Mouse (Mus musculus) stomach, embryonic 14.5 days (tissue): ENCODE data around the gene Pwwp2b. TPM values are rescaled to one million over a fixed set of nuclear protein-coding genes. Genes with fewer than 3 reads are reported as not detected.

Experiments
- ATAC-seq: fragments of 200-750 bp; cut with Nextera tagmentation; 2 replicates; pipeline ENCODE4 v1.8.0; 2017; ENCODE audit warnings: low read depth, moderate TSS enrichment; ENCODE audit not compliant: insufficient number of reproducible peaks, insufficient read depth, low FRiP score
- H3K27ac ChIP-seq: fragments of 300-500 bp; sonication (generic); 2 replicates; pipeline ENCODE4 v1.5.1; 2014; ENCODE audit warnings: mild to moderate bottlenecking, low read length, moderate library complexity, mixed read lengths
- H3K27me3 ChIP-seq: fragments of 300-500 bp; sonication (generic); 2 replicates; pipeline ENCODE4 v1.6.1; 2014; ENCODE audit warnings: low read length, control low read depth, mixed read lengths; ENCODE audit not compliant: control insufficient read depth, insufficient read depth
- H3K36me3 ChIP-seq: fragments of 300-500 bp; sonication (generic); 2 replicates; pipeline ENCODE4 v1.6.1; 2014; ENCODE audit warnings: mild to moderate bottlenecking, control low read depth, low read length, moderate library complexity, mixed read lengths; ENCODE audit not compliant: control insufficient read depth, insufficient read depth
- H3K4me1 ChIP-seq: fragments of 300-500 bp; sonication (generic); 2 replicates; pipeline ENCODE4 v1.6.1; 2014; ENCODE audit warnings: low read length, control low read depth, mixed read lengths; ENCODE audit not compliant: control insufficient read depth, insufficient read depth
- H3K4me2 ChIP-seq: fragments of 300-500 bp; sonication (generic); replicated peaks from 2 replicates; pipeline ENCODE4 v1.6.1; 2014; ENCODE audit warnings: low read depth, low read length, control low read depth
- H3K4me3 ChIP-seq: fragments of 300-500 bp; sonication (generic); 2 replicates; pipeline ENCODE4 v1.5.1; 2014; ENCODE audit warnings: low read depth, low read length, control low read depth
- H3K9ac ChIP-seq: fragments of 300-500 bp; sonication (generic); replicated peaks from 2 replicates; pipeline ENCODE4 v1.6.1; 2014; ENCODE audit warnings: low read depth, mild to moderate bottlenecking, control low read depth, low read length, moderate library complexity, mixed read lengths
- H3K9me3 ChIP-seq: fragments of 300-500 bp; sonication (generic); 2 replicates; pipeline ENCODE4 v1.6.1; 2016; ENCODE audit warnings: low read depth, low read length, control low read depth; ENCODE audit not compliant: control insufficient read depth
- WGBS: fragments of 180-500 bp; shearing (Covaris S2); extraction: QIAGEN DNeasy Blood & Tissue Kit; methylation state at CpG from one replicate; pipeline ENCODE4 v1.1.7; 2014; 5-methylcytosine and 5-hydroxymethylcytosine counted together
- polyA plus RNA-seq: library from polyadenylated mRNA; unstranded; fragments of >200 nt; fragmentation: Nextera tagmentation; extraction: Ambion mirVana; gene quantifications from 2 replicates; pipeline ENCODE4 v1.2.1, GENCODE M21; 2014

Pwwp2b gene
- polyA plus RNA-seq, result 16.1 and 17.0 TPM in 2 replicates

DNA sequence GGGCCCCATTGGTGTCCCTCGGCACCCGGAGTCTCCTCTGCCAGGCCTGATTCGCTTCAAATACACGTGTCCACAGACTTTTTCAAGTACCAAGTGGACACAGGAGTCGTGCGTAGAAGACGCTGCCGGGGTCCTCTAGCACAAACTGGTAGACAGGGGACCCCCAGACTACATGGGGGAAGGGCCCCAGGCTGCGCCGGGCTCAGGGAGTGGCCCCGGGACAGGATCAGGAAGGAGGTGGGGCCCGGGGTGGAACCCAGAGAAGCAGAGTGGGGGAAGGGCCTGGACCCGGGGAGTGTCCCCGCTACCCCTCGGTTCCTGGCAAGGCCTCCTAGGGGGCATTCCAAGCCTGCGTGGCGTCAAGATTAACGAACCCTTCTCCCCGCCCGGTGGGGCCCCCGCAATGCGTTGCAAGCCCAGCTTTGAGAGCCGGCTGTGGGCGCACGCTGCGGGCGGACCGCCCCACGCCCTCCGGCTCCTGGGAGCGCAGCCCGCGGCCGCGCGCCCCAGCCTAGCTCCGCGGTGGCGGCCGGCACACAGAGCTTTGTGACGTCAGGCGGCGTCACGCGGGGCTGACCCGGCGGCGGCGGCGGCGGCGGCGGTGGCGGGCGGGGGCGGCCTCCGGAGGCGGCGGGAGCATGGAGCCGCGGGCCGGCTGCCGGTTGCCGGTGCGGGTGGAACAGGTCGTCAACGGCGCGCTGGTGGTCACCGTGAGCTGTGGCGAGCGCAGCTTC is at the start of gene Pwwp2b:
TSS of gene Pwwp2b (plus strand) at position 602 of the 734 bp plus-strand sequence.
- H3K36me3 ChIP-seq, result no peaks in the 10 kb centered on the region
- H3K4me2 ChIP-seq, result peak within 1 kb of the TSS; percentile 90
- peak within 1 kb of the TSS; percentile 76 for H3K4me3 ChIP-seq
- WGBS, result under 1% methylated on average over 65 of the region's 72 CpGs
- H3K27ac ChIP-seq, result peak within 1 kb of the TSS; percentile 86
- H3K9ac ChIP-seq, result peak within 1 kb of the TSS; percentile 77
- H3K9me3 ChIP-seq, result no peaks in the 10 kb centered on the region
- H3K4me1 ChIP-seq, result peaks cover 60% of the 10 kb centered on the region
- ATAC-seq, result peak; percentile 73
- no peaks in the 10 kb centered on the region for H3K27me3 ChIP-seq

DNA sequence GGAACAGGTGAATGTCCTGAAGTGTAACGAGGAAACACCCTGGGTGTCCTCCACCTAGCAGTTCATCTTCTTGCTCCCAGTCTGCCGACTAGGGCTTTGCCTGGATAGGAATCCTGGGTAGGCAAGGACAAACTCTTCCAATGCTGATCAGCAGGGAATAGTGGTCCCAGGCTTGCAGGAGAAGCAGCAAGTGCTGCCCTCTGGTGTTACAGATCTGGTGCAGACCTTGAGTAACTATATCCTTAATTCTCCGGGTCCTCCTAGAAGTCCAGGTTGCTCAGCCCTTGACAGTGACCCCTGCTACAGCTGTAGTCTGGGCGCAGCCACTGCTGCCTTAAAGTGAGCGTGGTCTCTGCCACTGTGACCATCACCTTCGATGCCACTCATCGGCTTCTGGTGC is 48.2 kb upstream of the Pwwp2b start:
- Histone ChIP-seq H3K9me3 (no peaks in the 10 kb centered on the region), H3K4me1 (no peaks in the 10 kb centered on the region), H3K27me3 (no peaks in the 10 kb centered on the region), H3K4me2 (no peak overlapping the region), H3K4me3 (no peak overlapping the region), H3K36me3 (no peaks in the 10 kb centered on the region), H3K9ac (no peak overlapping the region), H3K27ac (no peak overlapping the region)
- WGBS, result 33% methylated on average over 7 of the region's 7 CpGs
- no peak for ATAC-seq

- no peaks in the 10 kb centered on the region for H3K36me3 ChIP-seq
- no peaks in the 10 kb centered on the region for H3K4me1 ChIP-seq
- no peaks in the 10 kb centered on the region for H3K27me3 ChIP-seq
- no peak overlapping the region for H3K27ac ChIP-seq
- 47% methylated on average over 6 of the region's 6 CpGs for WGBS
- no peak overlapping the region for H3K4me2 ChIP-seq
- no peak overlapping the region for H3K9ac ChIP-seq
- no peaks in the 10 kb centered on the region for H3K9me3 ChIP-seq
- ATAC-seq, result no peak
- no peak overlapping the region for H3K4me3 ChIP-seq
Measured at GRCm38 (mm10) chr7:139201209-139201608, 47.1 kb upstream of the Pwwp2b start.

DNA sequence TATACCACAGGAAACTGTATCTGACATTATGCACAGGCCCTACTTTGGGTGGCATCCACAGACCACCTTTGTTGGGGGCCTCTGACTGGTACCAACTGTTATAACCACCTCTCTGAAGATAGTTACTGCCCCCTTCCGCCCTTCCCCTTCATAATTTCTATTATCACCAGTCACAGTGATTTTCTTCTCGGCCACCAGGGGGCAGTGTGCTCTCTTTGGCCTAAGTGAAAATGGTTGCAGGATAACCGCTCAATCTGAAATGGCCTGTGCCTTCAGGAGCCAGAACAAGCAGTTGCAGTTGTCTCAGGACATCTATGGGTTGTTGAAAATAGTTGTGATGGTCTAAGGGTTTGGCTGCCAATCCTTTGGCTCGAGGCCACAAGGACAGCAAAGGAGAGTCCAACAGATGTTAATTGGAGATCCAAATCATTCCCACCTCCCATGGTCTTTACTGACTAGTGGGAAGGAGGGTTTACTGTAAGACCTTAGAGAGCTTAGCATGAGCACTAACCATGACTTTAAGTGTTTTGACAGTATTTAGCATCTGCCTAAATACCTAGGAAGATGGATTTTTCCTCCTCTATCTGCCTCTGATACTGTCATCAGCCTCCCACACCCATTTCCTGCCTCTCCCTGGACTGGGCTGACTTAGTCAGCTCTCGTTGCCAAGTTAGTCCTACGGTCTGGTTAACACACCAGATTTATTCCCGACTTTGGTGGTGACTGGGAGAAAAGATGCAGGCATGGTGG is 40.1 kb upstream of the Pwwp2b start:
- no peak overlapping the region for H3K4me3 ChIP-seq
- WGBS, result 21% methylated on average over 7 of the region's 7 CpGs

DNA sequence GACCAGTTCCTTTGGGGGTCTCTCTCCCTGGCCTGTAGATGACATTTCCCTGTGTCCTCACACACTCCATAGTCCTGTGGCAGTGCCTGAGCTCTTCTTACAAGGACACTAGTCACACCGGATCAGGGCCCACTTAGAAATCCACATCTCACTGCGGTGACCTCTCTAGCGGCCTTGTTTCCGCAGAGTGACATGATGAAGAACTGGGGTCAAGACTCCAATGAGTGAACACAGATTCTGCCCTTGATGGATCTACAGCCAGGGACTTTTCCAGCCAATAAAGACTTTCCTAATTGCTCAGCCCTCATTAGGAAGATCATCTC is 39.5 kb upstream of the Pwwp2b start:
- Histone ChIP-seq H3K27ac (no peak overlapping the region), H3K4me1 (0 out of 2 replicates have a peak, but pooled peaks cover 5% of the 10 kb centered on the region), H3K4me3 (no peak overlapping the region), H3K36me3 (no peaks in the 10 kb centered on the region), H3K9me3 (no peaks in the 10 kb centered on the region), H3K4me2 (no peak overlapping the region), H3K27me3 (no peaks in the 10 kb centered on the region), H3K9ac (no peak overlapping the region)
- no peak for ATAC-seq
- WGBS, result 59% methylated on average over 4 of the region's 4 CpGs

More for the DNA sequence above, 40.1 kb upstream of the Pwwp2b start:
- no peaks in the 10 kb centered on the region for H3K27me3 ChIP-seq
- H3K27ac ChIP-seq, result no peak overlapping the region
- H3K9me3 ChIP-seq, result no peaks in the 10 kb centered on the region
- 0 out of 2 replicates have a peak, but pooled peaks cover 5% of the 10 kb centered on the region for H3K4me1 ChIP-seq
- H3K4me2 ChIP-seq, result no peak overlapping the region
- ATAC-seq, result no peak
- no peak overlapping the region for H3K9ac ChIP-seq
- no peaks in the 10 kb centered on the region for H3K36me3 ChIP-seq

- Histone ChIP-seq H3K27me3 (no peaks in the 10 kb centered on the region), H3K27ac (no peak overlapping the region), H3K4me3 (no peak overlapping the region), H3K36me3 (no peaks in the 10 kb centered on the region), H3K4me2 (no peak overlapping the region), H3K4me1 (0 out of 2 replicates have a peak, but pooled peaks cover 5% of the 10 kb centered on the region), H3K9ac (no peak overlapping the region), H3K9me3 (no peaks in the 10 kb centered on the region)
- 78% methylated on average over 6 of the region's 6 CpGs for WGBS
- ATAC-seq, result no peak
Measured at GRCm38 (mm10) chr7:139211761-139212160, 36.5 kb upstream of the Pwwp2b start.

DNA sequence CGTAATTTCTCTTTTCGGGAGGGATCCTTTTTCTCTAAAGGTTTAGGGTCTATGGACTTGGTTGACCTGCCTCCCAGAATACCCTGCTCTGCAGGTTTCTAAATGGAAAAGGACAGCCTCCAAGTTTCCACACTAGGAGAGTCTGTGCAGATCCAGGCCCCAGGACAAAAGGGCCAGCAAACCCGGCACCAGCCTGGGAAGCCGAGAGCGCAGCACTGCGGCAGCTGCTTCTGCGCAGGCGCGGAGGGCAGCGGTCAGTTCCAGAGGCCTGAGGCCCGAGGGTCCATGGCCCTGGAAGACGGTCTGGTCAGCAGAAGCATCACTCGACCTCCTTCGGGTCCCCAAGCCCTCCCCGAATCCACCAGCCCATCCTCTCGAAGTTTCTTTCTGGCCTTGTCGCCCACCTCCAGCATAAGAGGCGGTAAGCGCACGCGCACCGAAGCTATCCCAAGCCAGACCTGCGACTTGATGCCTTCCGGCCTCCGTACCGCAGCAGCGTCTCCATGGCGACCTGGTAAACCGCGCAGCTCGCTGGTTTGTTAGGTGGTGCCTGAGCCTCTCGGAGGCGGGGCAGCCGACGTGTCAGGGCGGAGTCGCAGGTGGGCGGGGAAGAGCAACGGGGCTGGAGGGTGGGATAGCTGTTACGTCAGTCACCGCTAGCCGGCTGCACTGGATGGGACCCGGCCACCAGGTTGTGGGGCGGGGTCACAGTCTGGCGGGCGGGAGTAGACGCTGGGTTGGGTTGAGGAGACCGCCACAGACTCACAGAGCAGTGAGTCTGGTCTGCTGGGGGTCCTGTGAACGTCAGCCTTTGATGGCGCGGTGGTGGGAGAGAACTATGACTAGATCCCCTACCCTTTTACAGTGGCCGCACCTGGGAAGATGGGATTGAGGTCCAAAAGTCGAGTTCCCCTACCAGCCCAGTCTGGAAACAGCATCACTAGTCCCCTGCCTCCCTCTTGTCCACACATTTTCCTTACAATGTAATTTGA is 35.2 kb upstream of the Pwwp2b start, which contains the start of the genes Lrrc27 and Stk32c:
TSS of gene Lrrc27 (plus strand) at position 235 of the 992 bp plus-strand sequence.
TSS of gene Stk32c (minus strand) at position 554 of the 992 bp plus-strand sequence.
- H3K36me3 ChIP-seq, result no peaks in the 10 kb centered on the region
- peak within 1 kb of the TSS; percentile 50 for H3K4me3 ChIP-seq
- 2% methylated on average over 52 of the region's 53 CpGs for WGBS
- H3K27me3 ChIP-seq, result no peaks in the 10 kb centered on the region
- H3K27ac ChIP-seq, result peak within 1 kb of the TSS; percentile 76
- H3K9ac ChIP-seq, result peak within 1 kb of the TSS; percentile 43
- H3K4me1 ChIP-seq, result 0 out of 2 replicates have a peak, but pooled peaks cover 5% of the 10 kb centered on the region
- H3K4me2 ChIP-seq, result peak within 1 kb of the TSS; percentile 59
- H3K9me3 ChIP-seq, result no peaks in the 10 kb centered on the region
- ATAC-seq, result peak; percentile 99

DNA sequence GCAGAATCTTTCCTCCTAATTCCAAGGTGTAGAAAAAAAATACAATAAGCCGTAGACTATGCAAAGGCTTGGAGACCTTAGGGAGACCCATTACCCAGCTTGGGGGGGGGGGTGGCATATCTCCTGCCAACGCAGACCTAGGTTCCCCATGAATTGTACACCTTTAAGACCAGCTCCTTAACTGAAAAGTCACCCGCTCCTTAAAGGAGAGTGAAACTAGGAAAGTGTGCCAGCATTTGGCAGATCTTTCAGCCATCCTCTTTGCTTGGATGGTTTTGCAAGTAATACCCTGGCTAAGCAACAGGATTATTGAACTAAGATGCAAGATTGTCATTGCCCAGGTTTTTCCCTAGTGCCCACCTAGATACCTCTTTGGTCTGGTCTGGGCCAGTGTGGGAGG is 34.5 kb upstream of the Pwwp2b start:
- no peak for ATAC-seq
- peak overlapping the region; percentile 59 for H3K4me2 ChIP-seq
- H3K4me3 ChIP-seq, result peak overlapping the region; percentile 50
- no peaks in the 10 kb centered on the region for H3K36me3 ChIP-seq
- WGBS, result 70% methylated on average over 3 of the region's 3 CpGs
- peaks cover 5% of the 10 kb centered on the region; the same call in 1 of the 2 replicates for H3K4me1 ChIP-seq
- H3K9ac ChIP-seq, result peak overlapping the region; percentile 43; the same call in 1 of the 2 replicates
- no peaks in the 10 kb centered on the region for H3K9me3 ChIP-seq
- H3K27ac ChIP-seq, result peak overlapping the region; percentile 27; the same call in 1 of the 2 replicates
- H3K27me3 ChIP-seq, result no peaks in the 10 kb centered on the region
